Mouse (Mus musculus) ES-Bruce4 (cell line): ENCODE results near the gene Grb7. TPM values are rescaled to one million over a fixed set of nuclear protein-coding genes. Genes with fewer than 3 reads are reported as not detected.

ENCODE experiments used
- H3K27ac ChIP-seq: 2 replicates; pipeline ENCODE4 v1.5.1; 2012; ENCODE audit warnings: low read length, inconsistent platforms; ENCODE audit not compliant: insufficient read depth
- H3K27me3 ChIP-seq: 2 replicates; pipeline ENCODE4 v1.6.1; 2012; ENCODE audit warnings: mild to moderate bottlenecking, low read length, inconsistent platforms; ENCODE audit not compliant: control insufficient read depth, poor library complexity, insufficient read depth, severe bottlenecking
- H3K36me3 ChIP-seq: 2 replicates; pipeline ENCODE4 v1.6.1; 2012; ENCODE audit warnings: inconsistent platforms, mild to moderate bottlenecking, low read length, moderate library complexity; ENCODE audit not compliant: control insufficient read depth, poor library complexity, insufficient read depth, severe bottlenecking
- H3K4me1 ChIP-seq: one replicate; pipeline ENCODE4 v1.8.1; 2011; ENCODE audit warnings: low read length; ENCODE audit not compliant: control insufficient read depth, insufficient read depth
- H3K4me3 ChIP-seq: 2 replicates; pipeline ENCODE4 v1.5.1; 2011; ENCODE audit warnings: low read depth, mild to moderate bottlenecking, low read length
- H3K9ac ChIP-seq: 2 replicates; pipeline ENCODE4 v1.6.1; 2012; ENCODE audit warnings: low read depth, mild to moderate bottlenecking, inconsistent platforms; ENCODE audit not compliant: poor library complexity, severe bottlenecking
- H3K9me3 ChIP-seq: replicated peaks from 2 replicates; pipeline ENCODE4 v1.6.1; 2012; ENCODE audit warnings: mild to moderate bottlenecking, low read length, inconsistent platforms; ENCODE audit not compliant: control insufficient read depth, poor library complexity, insufficient read depth, severe bottlenecking
- CTCF ChIP-seq: IDR thresholded peaks from one replicate; pipeline ENCODE4 v1.8.1; 2011; ENCODE audit warnings: low read depth, low read length
- EP300 ChIP-seq: IDR thresholded peaks from 2 replicates; pipeline ENCODE4 v1.6.1; 2011; ENCODE audit warnings: low read depth, low read length; ENCODE audit not compliant: insufficient read depth
- POLR2A ChIP-seq: IDR thresholded peaks from one replicate; pipeline ENCODE4 v1.8.1; 2011; ENCODE audit warnings: low read length; ENCODE audit not compliant: insufficient read depth
- polyA plus RNA-seq: library from polyadenylated mRNA; stranded (reverse); fragments of >200 nt; gene quantifications from 2 replicates; pipeline ENCODE4 v1.2.4, GENCODE M21; 2011; ENCODE audit warnings: low read depth; ENCODE audit not compliant: missing spikeins, insufficient read depth, insufficient read length

Grb7 gene
- polyA plus RNA-seq, 1 experiment, result 45.6 TPM

DNA sequence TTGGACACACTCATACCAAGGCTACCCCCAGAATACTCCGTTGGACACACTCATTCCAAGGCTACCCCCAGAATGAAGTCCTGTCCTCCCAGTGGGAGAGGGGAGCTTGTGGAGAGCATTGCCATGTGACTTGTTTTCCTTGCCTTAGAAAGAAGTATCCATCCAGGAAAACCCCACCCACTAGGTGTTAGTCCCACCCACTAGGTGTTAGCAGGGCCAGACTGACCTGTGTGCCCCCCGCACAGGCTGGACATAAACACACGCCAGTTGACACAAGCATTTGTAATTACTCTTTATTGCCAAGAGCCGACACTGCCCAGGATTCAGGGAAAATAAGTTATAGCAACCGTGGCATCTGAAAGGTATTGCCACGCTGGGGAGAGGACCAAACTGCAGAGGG is 8.8 kb upstream of the Grb7 start:
- no peak overlapping the region for H3K9ac ChIP-seq
- no peaks in the 10 kb centered on the region for H3K27me3 ChIP-seq
- TF ChIP-seq CTCF (no peak), POLR2A (no peak), EP300 (no peak)
- H3K27ac ChIP-seq, result no peak overlapping the region
- no peaks in the 10 kb centered on the region for H3K9me3 ChIP-seq
- no peak overlapping the region for H3K4me3 ChIP-seq
- no peaks in the 10 kb centered on the region for H3K4me1 ChIP-seq
- no peaks in the 10 kb centered on the region for H3K36me3 ChIP-seq

DNA sequence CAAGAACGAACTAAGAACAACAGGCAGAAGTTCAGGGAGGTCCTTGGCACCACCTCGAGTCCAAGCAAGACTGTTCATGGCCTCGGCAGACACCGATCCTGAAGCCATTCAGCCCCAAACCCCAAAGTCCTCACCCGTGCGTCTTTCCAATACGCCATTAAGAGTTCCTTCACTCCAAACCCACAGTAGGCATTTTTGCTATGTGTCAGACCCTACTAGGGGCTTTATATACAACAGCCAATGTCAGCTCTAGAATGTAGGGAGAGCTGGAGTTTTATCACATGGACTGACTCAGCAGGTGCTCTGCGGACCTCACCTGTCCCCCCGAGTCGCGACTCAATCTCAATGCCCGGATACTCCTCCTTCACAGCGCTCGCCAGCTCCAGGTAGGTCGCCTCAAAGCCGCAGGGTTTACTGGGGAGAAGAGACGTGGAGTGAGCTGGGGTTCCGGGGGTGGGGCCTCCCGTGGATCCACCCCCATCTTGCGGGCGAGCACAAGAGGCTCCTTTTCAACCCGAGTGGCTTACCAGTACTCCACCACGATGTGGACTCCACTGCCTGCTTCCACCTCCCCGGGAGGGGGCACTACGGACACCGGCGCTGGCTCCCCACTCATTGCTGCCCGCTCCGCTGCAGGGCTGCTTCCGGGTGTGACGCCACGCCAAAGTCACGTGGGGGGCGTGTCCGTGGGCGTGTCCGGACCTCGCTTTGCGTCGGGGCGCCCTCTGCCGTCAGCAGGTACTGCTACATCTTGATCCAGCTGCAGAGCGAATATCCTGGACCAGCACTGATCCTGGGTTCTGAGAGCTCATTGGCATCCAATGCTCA is 7.6 kb upstream of the Grb7 start, which contains the start of gene Mien1:
Gene Mien1, minus strand, starts transcription at position 661 of the 828 bp plus-strand sequence.
- Histone ChIP-seq H3K9ac (peak within 1 kb of the TSS; percentile 71), H3K27me3 (no peaks in the 10 kb centered on the region), H3K27ac (peak within 1 kb of the TSS; percentile 9; the same call in 1 of the 2 replicates), H3K36me3 (no peaks in the 10 kb centered on the region), H3K4me3 (peak within 1 kb of the TSS; percentile 88), H3K4me1 (no peaks in the 10 kb centered on the region), H3K9me3 (no peaks in the 10 kb centered on the region)
- TF ChIP-seq EP300 (0 out of 2 replicates have a peak, but pooled peaks have one; percentile 59), CTCF (peak; percentile 96), POLR2A (peak; percentile 27)

DNA sequence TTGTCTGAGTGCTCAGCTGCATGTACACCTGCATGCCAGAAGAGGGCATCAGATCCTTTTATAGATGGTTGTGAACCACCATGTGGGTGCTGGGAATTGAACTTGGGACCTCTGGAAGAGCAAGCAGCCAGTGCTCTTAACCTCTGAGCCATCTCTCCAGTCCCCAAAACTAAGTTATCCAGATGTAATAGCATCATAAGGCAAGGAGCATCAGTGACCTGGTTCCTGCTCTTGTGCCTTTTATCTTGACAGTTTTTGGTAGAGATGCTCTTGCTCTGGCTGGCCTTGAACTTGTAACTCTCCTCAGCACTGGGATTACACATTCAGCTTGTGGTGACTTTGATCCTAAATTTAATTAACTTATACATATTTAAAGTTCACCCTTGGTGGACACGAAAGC is 2.5 kb upstream of the Grb7 start:
- Histone ChIP-seq H3K36me3 (no peaks in the 10 kb centered on the region), H3K4me3 (no peak overlapping the region), H3K9ac (no peak overlapping the region), H3K4me1 (peaks cover 3% of the 10 kb centered on the region), H3K27me3 (no peaks in the 10 kb centered on the region), H3K9me3 (no peaks in the 10 kb centered on the region), H3K27ac (no peak overlapping the region)
- peak; percentile 11 for TF ChIP-seq POLR2A
- no peak for TF ChIP-seq EP300
- TF ChIP-seq CTCF, result no peak

DNA sequence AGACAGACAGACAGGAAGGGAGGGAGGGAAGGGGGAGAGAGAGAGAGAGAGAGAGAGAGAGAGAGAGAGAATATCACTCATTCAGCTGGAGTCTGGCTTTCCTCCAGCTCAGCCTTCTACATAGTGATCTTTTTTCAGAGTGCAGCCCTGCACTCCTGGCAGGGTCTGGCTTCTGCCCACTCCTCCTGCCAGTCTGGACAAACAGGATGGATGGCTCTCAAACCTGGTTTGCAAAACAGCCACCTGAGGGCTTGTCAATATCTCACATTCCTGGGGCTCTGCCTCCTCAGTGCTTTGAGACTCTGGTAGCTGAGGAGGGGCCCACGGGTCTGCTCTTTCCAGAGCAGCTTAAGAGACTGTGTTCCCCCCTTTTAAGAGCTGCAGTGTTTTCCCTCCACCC is 956 bp upstream of the Grb7 start:
- no peaks in the 10 kb centered on the region for H3K36me3 ChIP-seq
- TF ChIP-seq POLR2A (no peak), CTCF (no peak), EP300 (no peak)
- no peaks in the 10 kb centered on the region for H3K27me3 ChIP-seq
- H3K27ac ChIP-seq, result no peak overlapping the region
- H3K4me1 ChIP-seq, result peaks cover 8% of the 10 kb centered on the region
- no peaks in the 10 kb centered on the region for H3K9me3 ChIP-seq
- H3K9ac ChIP-seq, result no peak overlapping the region
- H3K4me3 ChIP-seq, result no peak overlapping the region

DNA sequence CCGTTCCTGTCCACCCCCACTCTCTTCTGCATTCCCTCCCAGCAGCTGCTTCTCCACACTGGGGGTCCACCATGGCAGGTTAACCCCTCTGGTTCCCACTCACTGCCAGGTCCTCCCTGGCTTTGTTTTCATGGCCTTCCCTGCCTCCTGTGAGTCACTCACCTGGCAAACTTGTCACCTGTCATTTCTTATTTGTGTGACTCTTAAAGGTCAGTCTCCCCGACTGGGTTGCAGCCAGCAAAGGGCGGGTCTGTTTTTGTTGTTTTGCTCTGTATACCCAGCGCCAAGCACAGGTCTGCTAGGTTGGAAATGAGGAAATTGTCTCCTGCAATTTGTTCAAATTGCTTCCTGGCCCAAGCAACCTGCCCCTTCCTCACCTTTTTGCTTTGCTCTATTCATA is 515 bp upstream of the Grb7 start:
- no peaks in the 10 kb centered on the region for H3K27me3 ChIP-seq
- no peaks in the 10 kb centered on the region for H3K36me3 ChIP-seq

DNA sequence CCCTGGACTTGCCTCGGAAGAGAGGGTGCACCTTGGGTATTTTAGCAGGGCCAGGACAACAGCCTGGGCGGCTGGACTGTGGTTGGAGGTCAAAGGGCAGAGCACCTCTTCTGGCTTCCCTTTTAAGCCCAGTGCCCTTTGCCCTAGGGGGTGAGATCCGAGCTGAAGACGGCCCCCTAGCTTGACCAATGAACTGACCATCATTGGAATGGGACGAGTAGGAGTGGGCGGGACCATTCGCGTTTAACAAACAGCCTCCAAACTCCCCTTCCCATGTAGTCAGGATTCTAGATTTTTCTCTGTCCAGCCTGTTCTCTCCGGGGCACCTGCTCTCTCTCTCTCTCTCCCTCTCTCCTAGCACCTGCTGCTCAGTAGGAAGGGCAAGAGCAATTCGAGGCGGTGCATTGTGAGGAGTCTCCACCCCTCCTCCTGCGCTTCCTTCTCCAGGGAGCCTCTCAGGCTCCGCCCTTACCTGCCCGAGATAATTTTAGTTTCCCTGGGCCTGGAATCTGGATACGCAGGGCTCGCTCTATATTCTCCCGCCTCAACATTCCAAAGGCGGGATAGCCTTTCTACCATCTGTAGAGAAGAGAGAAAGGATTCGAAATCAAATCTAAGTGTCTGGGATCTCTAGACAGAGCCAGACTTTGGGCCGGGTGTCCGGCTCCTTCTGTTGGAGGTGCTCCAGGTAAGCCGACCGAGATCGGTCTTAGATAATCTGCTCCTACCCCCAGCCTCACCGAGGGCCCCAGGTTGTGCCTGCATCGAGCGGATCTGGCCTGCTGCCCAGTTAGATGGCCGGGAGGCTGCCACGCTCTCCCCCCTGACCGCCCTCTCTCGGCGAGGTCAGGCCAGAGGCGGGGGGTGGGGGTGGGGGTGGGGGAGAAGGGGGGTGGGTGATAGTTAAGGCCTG is 624 bp downstream of the Grb7 start:
- no peaks in the 10 kb centered on the region for H3K9me3 ChIP-seq
- H3K27me3 ChIP-seq, result no peaks in the 10 kb centered on the region
- H3K27ac ChIP-seq, result peak overlapping the region; percentile 83
- H3K4me1 ChIP-seq, result peaks cover 8% of the 10 kb centered on the region
- peaks cover 9% of the 10 kb centered on the region for H3K36me3 ChIP-seq
- TF ChIP-seq POLR2A (peak; percentile 12), CTCF (no peak), EP300 (0 out of 2 replicates have a peak, but pooled peaks have one; percentile 48)
- H3K9ac ChIP-seq, result peak overlapping the region; percentile 89
- H3K4me3 ChIP-seq, result peak overlapping the region; percentile 79

More for the DNA sequence above, 515 bp upstream of the Grb7 start:
- H3K9ac ChIP-seq, result no peak overlapping the region
- no peak for TF ChIP-seq CTCF
- no peak for TF ChIP-seq EP300
- no peak for TF ChIP-seq POLR2A
- peaks cover 8% of the 10 kb centered on the region for H3K4me1 ChIP-seq
- no peaks in the 10 kb centered on the region for H3K9me3 ChIP-seq
- H3K27ac ChIP-seq, result no peak overlapping the region
- no peak overlapping the region for H3K4me3 ChIP-seq
